Mouse (Mus musculus) spleen, postnatal 4 days (tissue): ENCODE results near the gene Zfp30.

Experiments
- DNase-seq, 2 experiments: peaks; one replicate each; pipeline ENCODE4 v3.0.0; 2022; ENCODE audit warnings: low spot score in 2 of 2

Gene Zfp30

GRCm38 (mm10) chr7:29783871-29784551, at the start of gene Zfp30:
Gene Zfp30 (plus strand): TSS chr7:29783998.
- DNase-seq = peak; percentile 47 to 78

DNA sequence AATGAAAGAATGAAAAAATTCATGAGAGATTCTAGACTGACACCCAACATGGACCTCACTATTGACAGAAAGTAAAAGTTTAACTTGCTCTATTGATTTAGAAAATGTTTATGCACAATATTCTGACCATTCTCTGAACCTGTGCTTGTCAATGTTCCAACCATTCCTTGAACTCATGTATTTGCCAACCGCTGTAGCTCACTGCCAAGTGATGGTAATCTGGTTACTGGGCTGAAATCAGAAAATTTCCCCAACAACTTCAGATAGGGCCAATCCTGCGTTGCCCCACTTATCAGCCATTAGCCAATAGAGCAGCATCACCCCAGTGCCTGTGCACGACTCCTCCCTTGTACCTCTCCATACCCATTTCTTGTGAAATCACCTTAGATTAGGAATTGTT, 41.5 kb upstream of the Zfp30 start:
- DNase-seq = no peak

DNA sequence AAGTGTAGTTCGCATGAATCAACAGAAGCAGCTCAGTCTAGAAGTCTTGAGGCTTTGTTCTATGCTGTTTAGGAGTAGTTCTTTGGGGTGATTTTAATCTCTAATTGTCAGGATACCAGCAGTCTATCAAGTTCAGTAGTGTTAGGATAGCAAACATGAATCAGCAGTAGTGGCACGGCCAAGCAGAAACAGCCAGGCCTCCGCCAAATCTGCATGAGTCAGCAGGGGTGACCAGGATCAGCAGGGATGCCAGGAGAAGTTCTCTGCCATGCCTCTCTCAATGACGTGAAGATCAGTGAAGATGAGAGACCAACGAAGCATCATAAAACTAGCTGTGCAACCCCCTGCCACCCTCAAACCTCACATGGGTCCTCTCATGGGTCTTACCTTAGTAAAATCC, 23.3 kb upstream of the Zfp30 start:
- DNase-seq = no peak

DNA sequence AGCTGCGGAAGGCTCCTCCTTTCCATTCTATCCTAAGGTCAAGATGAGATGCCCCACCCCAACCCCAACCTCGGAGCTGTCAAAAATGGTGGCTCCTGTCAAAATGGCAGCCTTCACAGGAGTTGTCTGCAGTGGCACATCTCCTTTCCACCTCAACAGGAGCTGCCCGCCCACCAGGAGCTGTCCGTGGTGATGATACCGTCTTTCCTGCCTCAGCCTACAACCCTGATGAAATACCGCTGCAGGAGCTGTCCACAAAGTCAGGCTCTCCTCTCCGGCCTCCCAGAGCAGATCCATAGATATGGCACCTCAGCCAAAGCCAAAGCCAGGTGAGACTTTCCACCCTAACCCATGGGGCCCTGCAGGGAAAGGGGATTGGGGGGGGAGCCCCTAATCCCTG, 19.1 kb upstream of the Zfp30 start:
- DNase-seq = no peak

DNA sequence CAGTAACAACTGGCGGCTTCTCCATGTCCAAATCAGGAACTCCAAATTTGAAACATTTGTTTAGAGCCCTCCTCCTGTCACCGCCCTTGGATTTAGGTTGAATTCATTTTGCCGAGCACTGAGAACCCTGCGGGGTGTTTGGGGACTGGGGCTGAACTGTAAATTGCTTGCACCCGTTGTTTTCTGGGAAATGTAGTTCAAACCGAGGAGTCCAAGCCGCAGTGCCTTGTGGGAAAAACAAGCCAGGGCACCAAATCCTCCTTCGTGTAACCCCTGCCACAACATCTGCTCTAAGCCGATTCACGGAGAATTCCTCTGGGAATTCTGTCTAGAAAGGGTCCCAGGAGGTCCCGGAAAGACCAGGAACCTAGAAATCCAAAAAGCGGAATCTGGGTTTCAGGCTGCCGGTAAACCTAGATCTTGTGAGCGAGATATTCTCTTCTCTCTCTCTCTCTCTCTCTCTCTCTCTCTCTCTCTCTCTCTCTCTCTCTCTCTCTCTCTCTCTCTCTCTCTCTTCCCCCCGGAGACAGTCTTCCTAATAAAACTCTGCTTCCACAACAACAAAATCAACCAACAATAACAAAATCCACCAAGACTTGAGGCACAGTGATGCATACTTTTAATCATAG, 16.6 kb upstream of the Zfp30 start:
- DNase-seq = peak; percentile 70 to 81

- peak; percentile 79 to 84 for DNase-seq
These were observed 15.5 kb upstream of the Zfp30 start, which contains the start of gene Zfp84 for GRCm38 (mm10) chr7:29768090-29768900. Gene Zfp84 (plus strand): TSS chr7:29768552.

DNA sequence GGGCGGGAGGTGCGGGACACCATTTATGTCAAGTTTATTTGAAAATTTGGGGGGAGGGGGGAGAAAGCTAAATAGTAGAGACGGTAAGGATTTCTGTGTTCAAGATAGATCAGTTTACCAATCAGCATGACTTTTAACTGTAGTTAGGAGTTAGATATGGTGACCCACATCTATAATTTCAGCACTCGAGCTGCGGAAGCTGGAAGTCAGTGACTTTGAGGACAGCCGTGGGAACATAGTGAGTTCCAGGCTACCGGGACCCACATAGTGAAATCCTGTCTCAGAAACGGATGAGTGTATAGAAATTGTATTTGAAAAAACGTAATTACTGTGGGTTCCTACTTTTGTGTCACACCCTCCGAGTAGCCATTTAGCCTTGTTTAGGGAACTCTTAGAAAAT, 14.8 kb upstream of the Zfp30 start:
- DNase-seq = no peak

DNA sequence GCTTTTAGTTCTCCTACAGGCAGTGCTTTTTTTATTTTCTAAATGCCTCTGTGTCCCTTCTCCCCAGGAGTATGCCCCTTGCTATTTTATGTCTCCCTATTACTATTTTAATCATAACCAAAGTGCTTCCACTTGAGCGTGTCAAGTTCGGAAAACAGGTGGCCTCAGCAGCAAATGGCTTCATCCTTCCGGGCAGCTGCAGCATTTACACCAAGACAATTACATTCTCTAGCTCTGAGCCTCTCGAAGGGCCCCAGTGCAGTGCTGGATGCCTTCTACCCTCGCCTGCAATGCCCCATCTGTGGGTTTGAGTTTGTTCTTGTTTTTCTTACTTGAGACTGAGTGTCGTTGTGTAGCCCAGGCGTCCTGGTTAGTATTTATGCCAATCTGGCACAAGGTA, 10.3 kb upstream of the Zfp30 start:
- no peak for DNase-seq

DNA sequence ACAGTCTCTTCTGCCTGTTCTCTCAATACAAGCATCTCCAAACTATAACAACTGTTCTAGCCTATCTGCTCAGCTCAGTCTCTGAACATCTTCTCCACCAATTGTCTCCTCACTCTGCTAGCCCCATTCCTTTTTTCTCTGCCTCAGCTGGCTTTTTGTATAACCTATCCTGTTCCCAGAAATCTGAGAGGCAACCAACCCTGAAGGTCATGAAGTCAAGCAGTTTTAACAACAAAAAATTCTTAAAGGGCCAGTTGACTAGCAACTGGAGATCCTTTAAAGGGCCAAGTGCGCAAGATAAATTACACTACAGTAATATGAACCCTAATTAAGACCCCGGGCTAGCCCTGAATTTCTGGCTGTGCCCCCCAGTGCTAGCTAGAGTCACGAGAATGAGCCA, 9.4 kb upstream of the Zfp30 start:
- no peak for DNase-seq

- peak in 1 of 2 experiments; percentile 51 for DNase-seq
These were observed 7.2 kb upstream of the Zfp30 start for GRCm38 (mm10) chr7:29776568-29776967.

DNA sequence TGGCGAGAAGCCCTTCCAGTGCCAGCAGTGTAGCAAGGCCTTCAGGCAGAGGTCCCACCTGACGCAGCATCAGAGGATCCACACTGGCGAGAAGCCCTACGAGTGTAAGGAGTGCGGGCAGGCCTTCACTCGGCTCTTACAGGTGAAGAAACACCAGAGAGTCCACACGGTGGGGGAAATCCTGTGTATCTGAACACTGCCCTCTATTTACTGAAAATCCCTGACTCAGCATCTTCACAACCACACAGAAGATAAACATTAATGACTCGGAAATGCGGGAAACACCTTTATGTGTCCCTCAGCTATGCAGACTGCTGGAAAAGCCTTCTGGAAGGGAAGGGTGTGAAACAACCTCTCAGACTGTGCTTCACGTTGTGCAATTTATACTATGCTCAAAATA, 6.4 kb upstream of the Zfp30 start:
- DNase-seq = peak in 1 of 2 experiments; percentile 7

DNA sequence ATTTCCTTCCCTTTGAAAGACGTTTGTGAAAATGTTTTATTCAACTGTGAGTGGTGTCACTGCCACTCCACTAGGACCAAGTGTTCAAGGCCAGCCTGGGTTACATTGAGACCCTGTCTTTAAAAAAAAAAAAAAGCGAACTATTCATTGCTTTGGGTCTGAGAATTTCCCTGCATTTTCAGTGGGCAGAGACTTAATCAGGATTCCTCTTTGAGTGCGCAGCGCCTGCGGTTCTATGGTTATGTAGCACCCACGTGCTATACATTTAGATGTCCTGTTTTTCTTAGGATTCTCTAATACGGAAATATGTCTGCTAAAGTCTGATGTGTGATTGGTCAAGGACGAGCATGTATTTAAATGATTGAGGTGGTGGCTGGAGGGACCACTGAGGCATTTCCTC, 1.2 kb downstream of the Zfp30 start:
- DNase-seq = no peak

DNA sequence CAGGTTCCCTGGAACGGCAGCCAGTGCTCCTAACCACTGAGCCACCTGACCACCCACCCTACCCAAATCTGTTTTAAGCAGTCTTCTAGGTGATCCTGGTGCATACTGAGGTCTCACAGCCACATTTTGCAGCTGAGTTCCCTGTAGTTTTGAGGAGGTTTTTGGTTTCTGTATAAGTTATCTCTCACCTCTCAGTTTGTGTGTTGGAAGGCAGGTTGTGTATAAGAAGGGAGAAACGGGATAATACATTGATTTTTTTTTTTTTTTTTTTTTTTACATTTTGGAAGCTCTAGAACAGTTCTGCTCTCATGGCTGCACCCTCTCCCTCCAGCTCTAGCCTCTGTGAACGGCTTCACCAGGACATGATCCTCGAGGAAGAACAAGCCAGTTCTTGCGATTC, 2.1 kb downstream of the Zfp30 start:
- no peak for DNase-seq

GRCm38 (mm10) chr7:29792906-29793305, 9.1 kb downstream of the Zfp30 start:
- no peak for DNase-seq

GRCm38 (mm10) chr7:29807046-29807445, 23.2 kb downstream of the Zfp30 start:
- no peak for DNase-seq

DNA sequence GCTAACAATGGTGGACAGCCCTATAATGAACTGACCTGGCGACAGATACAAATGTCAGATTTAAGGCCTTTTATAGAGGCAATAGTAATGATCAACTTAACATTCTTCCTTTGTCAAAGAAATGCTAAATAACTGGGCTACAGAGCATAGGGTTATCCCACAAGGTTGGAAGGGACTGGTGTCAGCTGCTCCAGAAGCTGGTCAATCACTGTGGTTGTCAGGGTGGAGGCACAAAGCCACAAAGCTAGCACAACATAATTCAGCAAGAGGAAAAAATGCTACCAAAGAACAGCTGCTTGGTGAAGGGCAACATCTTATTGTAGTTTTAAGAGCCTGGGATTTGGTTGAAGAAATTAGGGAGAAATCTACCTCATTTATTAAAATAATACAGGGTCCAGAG, 28.4 kb downstream of the Zfp30 start:
- DNase-seq = no peak

DNA sequence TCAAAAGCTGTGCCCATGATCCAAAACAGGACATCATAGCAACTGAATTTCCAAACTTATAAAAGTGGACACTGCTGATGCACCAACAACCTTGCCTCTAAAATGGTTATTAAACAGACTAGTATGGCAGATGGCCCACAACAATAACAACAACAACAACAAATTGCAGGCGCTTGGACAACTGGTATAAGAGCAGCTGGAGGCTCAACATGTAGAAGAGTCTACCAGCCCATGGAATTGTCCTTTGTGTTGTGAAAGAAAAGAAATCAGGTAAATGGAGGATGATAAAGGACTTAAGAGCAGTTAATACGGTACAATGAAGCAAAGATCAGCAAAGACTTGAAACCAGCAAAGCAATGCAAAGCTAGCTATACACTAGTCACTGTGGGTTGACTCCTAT, 30.6 kb downstream of the Zfp30 start:
- DNase-seq = no peak

DNA sequence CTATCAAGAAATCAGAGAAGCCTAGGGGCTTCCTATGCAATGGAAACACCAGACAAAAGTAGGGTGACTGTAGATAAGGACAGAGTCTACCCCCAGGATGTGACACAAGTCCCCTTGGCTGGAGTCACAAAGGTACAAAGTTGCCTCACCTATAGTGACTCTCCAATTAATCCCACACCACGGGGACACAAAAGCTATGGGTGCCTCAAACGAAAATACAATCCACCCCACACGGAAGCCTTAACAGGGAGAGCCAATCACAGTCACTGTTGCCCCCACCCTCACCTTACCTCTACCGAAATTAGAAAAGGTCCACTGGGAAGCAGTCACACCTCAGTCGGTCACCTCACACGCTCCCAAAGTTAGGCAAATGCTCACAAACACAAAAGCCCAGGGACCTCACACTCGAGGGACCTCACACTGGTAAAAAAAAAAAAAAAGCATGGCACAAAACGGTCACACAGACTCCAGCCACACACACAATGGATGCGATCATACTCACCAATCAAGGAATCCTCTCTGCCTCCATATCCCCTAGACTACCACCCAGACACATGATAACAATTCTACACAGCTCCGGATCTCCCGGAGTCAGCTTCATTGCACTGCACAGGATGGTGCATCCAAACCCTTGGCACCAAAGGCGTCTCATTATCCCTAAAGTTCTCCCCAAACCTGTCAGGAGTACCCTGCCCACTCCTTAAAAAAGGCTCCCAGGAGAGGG, 31.4 kb downstream of the Zfp30 start:
- no peak for DNase-seq

GRCm38 (mm10) chr7:29815910-29816429, 32.2 kb downstream of the Zfp30 start, which contains the start of gene Zfp790:
Gene Zfp790 (plus strand): TSS chr7:29816114.
- DNase-seq = peak; percentile 81 to 85

DNA sequence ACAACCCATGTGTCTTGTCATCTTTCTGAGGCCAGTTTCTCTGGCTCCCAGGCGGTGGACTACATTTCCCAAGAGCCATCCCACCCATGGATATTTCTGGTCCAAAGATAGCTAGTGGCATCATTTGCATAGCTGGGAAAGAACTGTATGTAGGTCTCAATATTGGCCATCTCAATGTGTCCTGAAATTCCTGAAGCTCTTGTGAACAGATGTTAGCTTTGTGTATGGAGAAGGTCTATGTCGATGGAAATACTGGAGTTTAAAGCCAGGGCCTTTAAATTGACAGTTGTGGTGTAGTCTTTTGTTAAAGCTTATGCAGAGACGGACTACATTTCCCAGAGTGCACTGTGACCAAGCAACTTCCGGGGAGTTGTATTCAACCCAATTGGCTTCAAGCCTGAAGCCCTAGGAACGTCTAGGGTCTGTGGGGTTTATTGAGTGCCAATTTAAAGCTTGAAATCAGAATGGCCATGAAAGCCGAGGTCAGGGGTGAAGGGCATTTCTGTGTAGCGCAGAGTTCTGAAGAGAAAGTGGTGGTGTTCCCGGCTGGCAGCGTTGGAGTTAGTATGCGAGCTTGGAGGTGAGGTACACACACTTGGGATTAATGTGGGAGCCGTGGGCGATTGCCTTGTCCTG, 34.9 kb downstream of the Zfp30 start:
- peak; percentile 57 to 72 for DNase-seq

GRCm38 (mm10) chr7:29828001-29828400, 44.2 kb downstream of the Zfp30 start:
- no peak for DNase-seq
